In the genomic region with DNA sequence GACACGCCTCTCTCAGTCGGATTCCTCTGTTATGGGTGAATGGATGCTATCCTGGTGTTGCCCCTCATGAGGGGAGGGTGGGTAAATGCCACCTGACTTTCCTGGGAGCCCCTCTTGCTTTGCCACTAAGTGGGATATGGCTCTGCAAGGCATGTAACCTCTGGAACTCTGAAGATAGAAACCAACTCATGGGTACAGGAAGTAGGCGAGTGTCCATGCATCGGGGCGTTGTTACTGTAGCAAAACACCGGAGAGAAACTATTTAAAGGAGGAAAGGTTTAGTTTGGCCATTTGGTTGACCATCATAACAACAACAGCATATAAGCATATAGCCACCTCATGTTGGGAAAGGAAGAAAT, we compare ENCODE assay signal across 8 mouse cellular contexts. TPM values are rescaled to one million over a fixed set of nuclear protein-coding genes. Genes with fewer than 3 reads are reported as not detected.
DNase-seq lines count a peak whose midpoint lies in the region; ATAC-seq and TF ChIP-seq lines count a peak whose summit lies in the region.
"Had no signal": no experiment of that assay in that cellular context is flagged by ENCODE, and none has a peak within 500 bp of the region (broad histone marks: within the 10 kb centered on the region; RNA-seq: fewer than 3 reads in every experiment).

No protein-coding gene starts in this region.

- peak overlapping the region; percentile 96 for H3K4me3 ChIP-seq in megakaryocyte, embryonic 14.5 days (replicated peaks)
- peak overlapping the region; percentile 72 for H3K4me3 ChIP-seq in forebrain, embryonic 12.5 days (replicated peaks)
- peak overlapping the region; percentile 70 for H3K4me3 ChIP-seq in limb, embryonic 14.5 days (replicated peaks; ENCODE audit: low read length)
- peak overlapping the region; percentile 38 for H3K4me3 ChIP-seq in stomach, embryonic 15.5 days (replicated peaks)

- H3K9me3 ChIP-seq in megakaryocyte, embryonic 14.5 days = no peaks in the 10 kb centered on the region
- H3K9me3 ChIP-seq in forebrain, embryonic 12.5 days = no peaks in the 10 kb centered on the region
- no peaks in the 10 kb centered on the region for H3K9me3 ChIP-seq in limb, embryonic 14.5 days (ENCODE audit: control insufficient read depth, low read length)
- no peaks in the 10 kb centered on the region for H3K9me3 ChIP-seq in stomach, embryonic 15.5 days

- no peaks in the 10 kb centered on the region for H3K27me3 ChIP-seq in megakaryocyte, embryonic 14.5 days (replicated peaks)
- no peaks in the 10 kb centered on the region for H3K27me3 ChIP-seq in forebrain, embryonic 12.5 days
- H3K27me3 ChIP-seq in limb, embryonic 14.5 days (ENCODE audit: control insufficient read depth, insufficient read depth, low read length) = no peaks in the 10 kb centered on the region
- H3K27me3 ChIP-seq in stomach, embryonic 15.5 days (replicated peaks) = no peaks in the 10 kb centered on the region

- no peak for DNase-seq in limb, embryonic 14.5 days (ENCODE audit: low spot score)
- DNase-seq in urinary bladder, postnatal 36 days (ENCODE audit: low spot score in 2 of 2) = no peak
- no peak for DNase-seq in Muller cell, postnatal 12 days (ENCODE audit: inconsistent ontology term)

- no peak for ATAC-seq in megakaryocyte, adult 5-6 weeks (ENCODE audit: poor library complexity, severe bottlenecking)
- no peak for ATAC-seq in forebrain, embryonic 12.5 days (ENCODE audit: low FRiP score)
- no peak for ATAC-seq in limb, embryonic 14.5 days (ENCODE audit: low FRiP score, low read depth)
- no peak for ATAC-seq in stomach, embryonic 15.5 days (ENCODE audit: insufficient read depth, low FRiP score, low read depth)

- WGBS in forebrain, embryonic 12.5 days = 72% methylated on average over 6 of the region's 6 CpGs
- WGBS in limb, embryonic 14.5 days = 78% methylated on average over 6 of the region's 6 CpGs
- 71% methylated on average over 6 of the region's 6 CpGs for WGBS in stomach, embryonic 15.5 days

- peak overlapping the region; percentile 54 for H3K9ac ChIP-seq in forebrain, embryonic 12.5 days
- peak overlapping the region; percentile 48 for H3K9ac ChIP-seq in limb, embryonic 14.5 days (ENCODE audit: low read depth, low read length, severe bottlenecking)
- no peak overlapping the region for H3K9ac ChIP-seq in stomach, embryonic 15.5 days

- H3K27ac ChIP-seq in forebrain, embryonic 12.5 days = peak overlapping the region; percentile 69; the same call in 1 of the 2 replicates
- H3K27ac ChIP-seq in limb, embryonic 14.5 days (replicated peaks; ENCODE audit: low read depth, low read length) = no peak overlapping the region
- H3K27ac ChIP-seq in stomach, embryonic 15.5 days = peak overlapping the region; percentile 60; the same call in 1 of the 2 replicates

- peak overlapping the region; percentile 90 for H3K4me2 ChIP-seq in forebrain, embryonic 12.5 days
- H3K4me2 ChIP-seq in limb, embryonic 14.5 days (replicated peaks; ENCODE audit: low read depth, low read length, severe bottlenecking) = peak overlapping the region; percentile 60
- H3K4me2 ChIP-seq in stomach, embryonic 15.5 days = peak overlapping the region; percentile 57

- H3K36me3 ChIP-seq in megakaryocyte, embryonic 14.5 days (replicated peaks; ENCODE audit: low read length) = peaks cover 13% of the 10 kb centered on the region
- 0 out of 2 replicates have a peak, but pooled peaks cover 4% of the 10 kb centered on the region for H3K36me3 ChIP-seq in forebrain, embryonic 12.5 days (replicated peaks)
- no peaks in the 10 kb centered on the region for H3K36me3 ChIP-seq in limb, embryonic 14.5 days (ENCODE audit: control insufficient read depth, insufficient read depth, low read length)
- no peaks in the 10 kb centered on the region for H3K36me3 ChIP-seq in stomach, embryonic 15.5 days

- TF ChIP-seq POLR2A in limb, embryonic 14.5 days (IDR thresholded peaks at IDR 0.05; ENCODE audit: borderline replicate concordance, extremely low read depth, insufficient read depth, insufficient read length) = no peak

- peaks cover 91% of the 10 kb centered on the region for H3K4me1 ChIP-seq in megakaryocyte, embryonic 14.5 days
- peaks cover 40% of the 10 kb centered on the region for H3K4me1 ChIP-seq in forebrain, embryonic 12.5 days
- peaks cover 12% of the 10 kb centered on the region; the same call in 1 of the 2 replicates for H3K4me1 ChIP-seq in limb, embryonic 14.5 days (ENCODE audit: control insufficient read depth, insufficient read depth, low read length)
- peaks cover 20% of the 10 kb centered on the region for H3K4me1 ChIP-seq in stomach, embryonic 15.5 days

RNA-seq across cellular contexts. Expression of a gene that starts 1.0 kb away (rescaled TPM):
- polyA plus RNA-seq in megakaryocyte, embryonic 14.5 days (2012; ENCODE audit: insufficient read depth, low replicate concordance) = 132 and 388 TPM in 2 replicates
- total RNA-seq in megakaryocyte, adult 5-6 weeks (2015) = 24.1 and 24.9 TPM in 2 replicates
- total RNA-seq in megakaryocyte, adult 5-6 weeks (2017) = 6.5 and 10.8 TPM in 2 replicates
- polyA plus RNA-seq in forebrain, embryonic 12.5 days (2016; fragmentation: Nextera tagmentation; extraction: Ambion mirVana) = 127 and 131 TPM in 2 replicates
- 44.4 and 45.3 TPM in 2 replicates for polyA plus RNA-seq in limb, embryonic 14.5 days (2012; rRNA removed)
- 98.1 and 102 TPM in 2 replicates for polyA plus RNA-seq in limb, embryonic 14.5 days (2014; fragmentation: Nextera tagmentation; extraction: Ambion mirVana)
- polyA plus RNA-seq in stomach, embryonic 15.5 days (2015; fragmentation: Nextera tagmentation; extraction: Ambion mirVana) = 64.6 and 70.7 TPM in 2 replicates

RNA-seq across cellular contexts. Expression of a gene that starts 31.3 kb away (rescaled TPM):
- polyA plus RNA-seq in megakaryocyte, embryonic 14.5 days (2012; ENCODE audit: insufficient read depth, low replicate concordance) = not detected in 2 replicates
- total RNA-seq in megakaryocyte, adult 5-6 weeks (2015) = not detected in 2 replicates
- not detected in 2 replicates for total RNA-seq in megakaryocyte, adult 5-6 weeks (2017)
- not detected in 2 replicates for polyA plus RNA-seq in forebrain, embryonic 12.5 days (2016; fragmentation: Nextera tagmentation; extraction: Ambion mirVana)
- polyA plus RNA-seq in limb, embryonic 14.5 days (2012; rRNA removed) = 0.16 TPM in 1 of 2 replicates, not detected in the other
- polyA plus RNA-seq in limb, embryonic 14.5 days (2014; fragmentation: Nextera tagmentation; extraction: Ambion mirVana) = 0.29 TPM in 1 of 2 replicates, not detected in the other
- 0.37 TPM in 1 of 2 replicates, not detected in the other for polyA plus RNA-seq in stomach, embryonic 15.5 days (2015; fragmentation: Nextera tagmentation; extraction: Ambion mirVana)
- total RNA-seq: adrenal gland, adult 2 months had no signal
- polyA plus RNA-seq: adrenal gland, adult 2 months had no signal

RNA-seq across cellular contexts. Expression of a gene that starts 55.0 kb away (rescaled TPM):
- not detected in 2 replicates for polyA plus RNA-seq in megakaryocyte, embryonic 14.5 days (2012; ENCODE audit: insufficient read depth, low replicate concordance)
- not detected in 2 replicates for total RNA-seq in megakaryocyte, adult 5-6 weeks (2015)
- total RNA-seq in megakaryocyte, adult 5-6 weeks (2017) = not detected in 2 replicates
- polyA plus RNA-seq in forebrain, embryonic 12.5 days (2016; fragmentation: Nextera tagmentation; extraction: Ambion mirVana) = 2.2 and 2.5 TPM in 2 replicates
- polyA plus RNA-seq in limb, embryonic 14.5 days (2012; rRNA removed) = 0.03 TPM in 1 of 2 replicates, not detected in the other
- polyA plus RNA-seq in limb, embryonic 14.5 days (2014; fragmentation: Nextera tagmentation; extraction: Ambion mirVana) = not detected in 2 replicates
- polyA plus RNA-seq in stomach, embryonic 15.5 days (2015; fragmentation: Nextera tagmentation; extraction: Ambion mirVana) = 0.12 and 0.13 TPM in 2 replicates

Comparison
In these comparisons a context has a peak if more than half of its experiments do, and no peak if none do; other contexts are left out.
1. H3K4me3 ChIP-seq: peak in every context shown above with its lines; median percentile 96 in megakaryocyte, embryonic 14.5 days; 72 in forebrain, embryonic 12.5 days; 70 in limb, embryonic 14.5 days; 38 in stomach, embryonic 15.5 days.